In genomic region chr14:53166327-53166726, GRCm38 (mm10) we compare ENCODE assay signal across 2 mouse cellular contexts.
ATAC-seq lines count a peak whose summit lies in the region.

No protein-coding gene starts in this region.

- ATAC-seq in CD4-positive, CD25-positive, alpha-beta regulatory T cell, adult 4 months = peak; percentile 75
- peak; percentile 64 for ATAC-seq in inflammation-experienced regulatory T-cells, adult 6 months
